Mouse (Mus musculus): ENCODE data around the gene AA792892. TPM values are rescaled to one million over a fixed set of nuclear protein-coding genes. Genes with fewer than 3 reads are reported as not detected.
"Not testable (repeated sequence)": the region's sequence is repeated elsewhere in the genome, so short reads cannot be mapped to it uniquely, and the experiment has no call there.

The AA792892 gene
- polyA plus RNA-seq (2016; fragmentation: Nextera tagmentation; extraction: Ambion mirVana), result not detected in 2 replicates

DNA sequence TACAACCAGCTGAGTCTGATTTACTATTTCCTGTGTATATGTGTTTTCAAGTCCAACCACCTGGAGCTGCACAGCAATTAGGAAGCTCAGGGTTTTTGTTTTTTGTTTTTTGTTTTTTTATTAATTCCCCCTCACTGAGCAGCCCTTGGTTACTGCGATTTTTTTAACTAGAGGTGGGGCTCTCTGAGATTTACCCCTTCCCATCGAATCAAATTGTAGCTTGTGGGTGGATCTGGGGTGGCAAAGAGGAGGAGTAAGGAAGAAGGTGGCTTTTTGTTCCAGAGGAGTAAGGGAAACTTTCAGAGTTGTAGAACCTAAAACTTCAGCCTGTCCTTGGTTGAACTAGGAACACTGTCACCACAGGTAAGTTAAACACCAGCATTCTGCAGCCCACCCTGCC lies at the start of gene AA792892:
Gene AA792892 (plus strand): TSS at position 301 of the 400 bp plus-strand sequence.
- H3K27ac ChIP-seq (replicated peaks); H3K4me2 ChIP-seq (replicated peaks); H3K27me3 ChIP-seq; H3K9ac ChIP-seq (replicated peaks); H3K9me3 ChIP-seq; ATAC-seq (ENCODE audit: low FRiP score, low read depth); H3K4me1 ChIP-seq; H3K4me3 ChIP-seq; H3K36me3 ChIP-seq: not testable (repeated sequence)
- no CpG with 5 or more reads among the region's 2 CpGs for WGBS

DNA sequence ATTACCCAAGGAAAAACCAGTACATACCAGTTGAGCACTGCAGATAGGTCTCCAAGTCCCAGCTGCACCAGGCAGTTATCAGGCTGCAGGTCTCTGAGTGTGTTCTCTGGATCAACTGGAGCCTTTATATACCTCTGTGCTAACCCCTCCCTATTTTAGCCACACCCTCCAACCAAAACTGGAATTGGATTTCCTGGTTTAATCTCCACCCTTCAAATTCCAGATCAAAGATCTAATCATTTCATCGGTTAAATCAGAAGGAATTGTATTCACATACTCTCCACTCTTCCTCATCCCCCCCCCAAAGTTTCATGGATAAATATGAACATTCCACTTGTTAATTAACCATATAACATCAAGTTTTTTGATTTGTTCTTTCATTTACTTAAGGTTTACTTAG lies 32.9 kb upstream of the AA792892 start, which contains the start of gene A430089I19Rik:
Gene A430089I19Rik (minus strand): TSS at position 101 of the 400 bp plus-strand sequence.
- not testable (repeated sequence) for H3K4me1 ChIP-seq; H3K27ac ChIP-seq (replicated peaks); ATAC-seq (ENCODE audit: low FRiP score, low read depth); H3K4me3 ChIP-seq; H3K9ac ChIP-seq (replicated peaks); H3K27me3 ChIP-seq; H3K36me3 ChIP-seq; H3K9me3 ChIP-seq; H3K4me2 ChIP-seq (replicated peaks)
- WGBS, result 77% methylated on average over 1 of the region's 1 CpGs

DNA sequence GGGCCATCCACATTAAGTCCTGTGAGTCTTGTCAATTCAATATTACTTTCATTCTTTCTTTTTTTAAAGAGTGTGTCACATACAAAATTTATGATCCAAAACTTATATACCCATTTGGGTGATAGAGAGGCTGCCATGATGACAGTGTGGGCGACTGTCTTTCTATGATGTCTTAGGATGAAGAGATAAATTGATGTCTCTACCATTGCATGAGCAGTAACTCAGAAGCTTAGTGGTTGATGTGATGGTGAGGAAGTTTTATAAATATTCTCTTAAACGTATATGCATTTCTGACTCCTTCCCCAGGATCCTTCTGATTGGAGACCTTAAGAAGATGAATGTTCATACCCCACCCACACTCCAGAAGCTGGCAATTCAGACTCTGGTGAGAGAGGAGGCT lies 25.4 kb upstream of the AA792892 start, which contains the start of gene Gm6502:
Gene Gm6502 (plus strand): TSS at position 301 of the 400 bp plus-strand sequence.
- H3K4me3 ChIP-seq; H3K27ac ChIP-seq (replicated peaks); H3K27me3 ChIP-seq; ATAC-seq (ENCODE audit: low FRiP score, low read depth); H3K9me3 ChIP-seq; H3K9ac ChIP-seq (replicated peaks); H3K4me2 ChIP-seq (replicated peaks); H3K4me1 ChIP-seq; H3K36me3 ChIP-seq: not testable (repeated sequence)
- WGBS, result no CpG with 5 or more reads among the region's 2 CpGs

Other genes starting within 250 kb of the AA792892 start
- gene Gm3106, start 121.7 kb upstream of the AA792892 start, polyA plus RNA-seq (2016; fragmentation: Nextera tagmentation; extraction: Ambion mirVana), result not detected in 2 replicates
- not detected in 2 replicates for gene A430089I19Rik, start 33.0 kb upstream of the AA792892 start, polyA plus RNA-seq (2016; fragmentation: Nextera tagmentation; extraction: Ambion mirVana)
- gene Gm6502, start 25.3 kb upstream of the AA792892 start, polyA plus RNA-seq (2016; fragmentation: Nextera tagmentation; extraction: Ambion mirVana), result not detected in 2 replicates
- gene Gm7682, start 106.0 kb downstream of the AA792892 start, polyA plus RNA-seq (2016; fragmentation: Nextera tagmentation; extraction: Ambion mirVana), result not detected in 2 replicates
- gene Gm3139, start 186.5 kb downstream of the AA792892 start, polyA plus RNA-seq (2016; fragmentation: Nextera tagmentation; extraction: Ambion mirVana), result not detected in 2 replicates

Measured in midbrain, embryonic 12.5 days (tissue).